Mouse (Mus musculus) hindbrain, embryonic 16.5 days (tissue): ENCODE data around the gene Tmem63b. TPM values are rescaled to one million over a fixed set of nuclear protein-coding genes. Genes with fewer than 3 reads are reported as not detected.

ENCODE experiments used
- ATAC-seq: fragments of 200-750 bp; cut with Nextera tagmentation; 2 replicates; pipeline ENCODE4 v1.8.0; 2017; ENCODE audit warnings: moderate TSS enrichment, moderate library complexity
- H3K27ac ChIP-seq: fragments of 300-500 bp; sonication (generic); 2 replicates; pipeline ENCODE4 v1.5.1; 2014; ENCODE audit warnings: low read depth, mild to moderate bottlenecking, control low read depth, low read length, moderate library complexity
- H3K27me3 ChIP-seq: fragments of 300-500 bp; sonication (generic); replicated peaks from 2 replicates; pipeline ENCODE4 v1.6.1; 2014; ENCODE audit warnings: low read length; ENCODE audit not compliant: control insufficient read depth, insufficient read depth
- H3K36me3 ChIP-seq: fragments of 300-500 bp; sonication (generic); 2 replicates; pipeline ENCODE4 v1.6.1; 2014; ENCODE audit warnings: mild to moderate bottlenecking, low read length, moderate library complexity, mixed read lengths; ENCODE audit not compliant: control insufficient read depth, insufficient read depth
- H3K4me1 ChIP-seq: fragments of 300-500 bp; sonication (generic); 2 replicates; pipeline ENCODE4 v1.6.1; 2014; ENCODE audit warnings: low read depth, low read length; ENCODE audit not compliant: control insufficient read depth, insufficient read depth
- H3K4me2 ChIP-seq: fragments of 300-500 bp; sonication (generic); 2 replicates; pipeline ENCODE4 v1.6.1; 2014; ENCODE audit warnings: mild to moderate bottlenecking, low read length, control low read depth, moderate library complexity
- H3K4me3 ChIP-seq: fragments of 300-500 bp; sonication (generic); 2 replicates; pipeline ENCODE4 v1.5.1; 2014; ENCODE audit warnings: mild to moderate bottlenecking, low read length, control low read depth, moderate library complexity
- H3K9ac ChIP-seq: fragments of 300-500 bp; sonication (generic); 2 replicates; pipeline ENCODE4 v1.6.1; 2014; ENCODE audit warnings: low read depth, mild to moderate bottlenecking, control low read depth, low read length, moderate library complexity
- H3K9me3 ChIP-seq: fragments of 300-500 bp; sonication (generic); 2 replicates; pipeline ENCODE4 v1.6.1; 2014; ENCODE audit warnings: mild to moderate bottlenecking, low read length, moderate library complexity; ENCODE audit not compliant: control insufficient read depth
- WGBS: fragments of 180-500 bp; shearing (Covaris S2); extraction: QIAGEN DNeasy Blood & Tissue Kit; methylation state at CpG from one replicate; pipeline ENCODE4 v1.1.7; 2014; 5-methylcytosine and 5-hydroxymethylcytosine counted together
- polyA plus RNA-seq: library from polyadenylated mRNA; unstranded; fragments of >200 nt; fragmentation: Nextera tagmentation; extraction: Ambion mirVana; gene quantifications from 2 replicates; pipeline ENCODE4 v1.2.1, GENCODE M21; 2015

Gene Tmem63b
- polyA plus RNA-seq, 1 experiment from 2014 or later = 148 TPM

DNA sequence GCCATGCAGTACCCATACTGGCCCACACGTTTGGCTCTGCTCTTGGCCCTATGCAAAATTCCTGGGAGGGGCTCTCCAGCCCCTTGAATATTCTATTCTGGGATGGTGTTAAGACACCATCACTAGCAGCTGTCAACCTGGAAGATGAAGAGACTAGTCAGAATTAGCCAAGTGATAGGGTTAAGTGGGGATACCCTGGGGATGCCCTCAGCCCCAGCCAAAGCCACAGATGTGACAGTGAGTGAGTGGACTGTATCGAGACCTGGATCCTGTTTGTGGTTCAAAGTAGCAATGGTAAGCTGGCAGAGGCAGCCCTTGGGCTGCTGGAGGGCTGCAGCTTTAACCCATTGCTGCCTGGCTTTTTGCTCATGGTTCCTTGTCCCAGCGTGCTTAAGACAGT is 23.1 kb upstream of the Tmem63b start:
- H3K4me1 ChIP-seq = no peaks in the 10 kb centered on the region
- no peak for ATAC-seq
- WGBS = 49% methylated on average over 3 of the region's 3 CpGs

DNA sequence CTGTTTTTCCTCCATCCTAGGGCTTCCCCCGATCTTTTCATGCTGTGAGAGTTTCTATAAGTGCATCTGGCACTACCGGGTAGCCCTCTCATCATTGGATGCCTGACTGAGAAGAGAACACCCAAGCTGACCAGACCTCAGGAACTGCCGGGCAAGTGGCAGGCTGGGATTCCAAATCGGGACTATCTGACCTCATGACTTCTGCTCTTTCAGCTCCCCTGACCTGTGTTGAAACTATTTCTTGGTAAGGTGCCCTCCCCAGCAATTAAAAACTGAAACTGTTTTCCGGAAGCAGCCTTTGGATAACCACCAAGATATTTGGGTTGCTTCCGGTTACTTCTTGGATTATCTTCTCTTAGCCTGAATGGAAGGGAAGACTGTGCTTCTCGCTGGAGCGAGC is 21.5 kb upstream of the Tmem63b start:
- no peaks in the 10 kb centered on the region for H3K36me3 ChIP-seq
- H3K4me1 ChIP-seq = no peaks in the 10 kb centered on the region
- H3K9me3 ChIP-seq = no peaks in the 10 kb centered on the region
- H3K4me3 ChIP-seq = no peak overlapping the region
- ATAC-seq = no peak
- H3K27ac ChIP-seq = no peak overlapping the region
- no peaks in the 10 kb centered on the region for H3K27me3 ChIP-seq
- no peak overlapping the region for H3K9ac ChIP-seq
- no peak overlapping the region for H3K4me2 ChIP-seq
- 84% methylated on average over 8 of the region's 8 CpGs for WGBS

More for the DNA sequence above, 23.1 kb upstream of the Tmem63b start:
- no peak overlapping the region for H3K4me2 ChIP-seq
- H3K27me3 ChIP-seq = no peaks in the 10 kb centered on the region
- no peaks in the 10 kb centered on the region for H3K9me3 ChIP-seq
- no peak overlapping the region for H3K4me3 ChIP-seq
- H3K36me3 ChIP-seq = no peaks in the 10 kb centered on the region
- no peak overlapping the region; the same call in 1 of the 2 replicates for H3K9ac ChIP-seq
- H3K27ac ChIP-seq = no peak overlapping the region

DNA sequence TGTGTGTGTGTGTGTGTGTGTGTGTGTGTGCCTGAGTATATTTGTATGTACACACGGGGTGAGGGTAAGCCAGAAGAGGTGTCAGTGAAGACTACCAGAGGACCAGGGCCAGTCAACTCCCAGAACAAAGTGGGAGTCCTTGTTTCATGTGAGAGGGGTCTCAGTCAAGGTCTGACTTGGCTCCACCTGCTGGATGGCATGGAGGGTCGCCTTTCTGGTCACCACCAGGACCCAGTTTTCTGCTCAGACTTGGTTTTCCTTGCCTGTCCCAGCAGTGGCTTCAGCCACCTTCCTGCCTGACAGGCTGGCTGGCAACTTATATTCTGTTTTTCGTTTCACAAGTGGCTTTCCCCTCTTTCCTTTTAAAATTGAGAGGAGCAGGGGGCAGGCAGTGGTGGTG is 20.7 kb upstream of the Tmem63b start:
- no peaks in the 10 kb centered on the region for H3K9me3 ChIP-seq
- H3K9ac ChIP-seq = no peak overlapping the region
- H3K27me3 ChIP-seq = no peaks in the 10 kb centered on the region
- H3K4me2 ChIP-seq = no peak overlapping the region
- H3K36me3 ChIP-seq = no peaks in the 10 kb centered on the region
- ATAC-seq = no peak
- no peak overlapping the region for H3K27ac ChIP-seq
- WGBS = 41% methylated on average over 3 of the region's 3 CpGs
- H3K4me1 ChIP-seq = no peaks in the 10 kb centered on the region
- no peak overlapping the region for H3K4me3 ChIP-seq

DNA sequence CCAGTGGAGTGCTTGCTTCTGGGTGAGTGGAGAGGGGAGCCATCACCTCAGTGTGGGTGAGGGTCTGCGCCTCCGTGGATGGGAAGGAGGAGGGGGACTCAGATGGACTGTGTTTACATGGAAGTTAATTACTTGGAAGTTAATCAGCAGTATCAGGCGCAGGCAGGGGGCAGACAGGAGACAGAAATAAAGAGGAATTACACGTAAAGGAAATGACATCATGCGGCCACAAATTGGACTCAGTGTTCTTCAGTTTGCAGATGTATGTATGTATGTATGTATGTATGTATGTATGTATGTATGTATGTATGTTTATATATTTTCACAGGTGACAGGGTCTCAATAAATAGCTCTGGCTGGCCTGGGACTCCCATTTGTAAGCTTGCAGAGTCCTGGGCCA is 20.1 kb upstream of the Tmem63b start:
- Histone ChIP-seq H3K9ac (no peak overlapping the region), H3K36me3 (no peaks in the 10 kb centered on the region), H3K4me1 (no peaks in the 10 kb centered on the region), H3K4me2 (no peak overlapping the region), H3K27ac (no peak overlapping the region), H3K4me3 (no peak overlapping the region), H3K27me3 (no peaks in the 10 kb centered on the region), H3K9me3 (no peaks in the 10 kb centered on the region)
- 70% methylated on average over 5 of the region's 5 CpGs for WGBS
- ATAC-seq = no peak

DNA sequence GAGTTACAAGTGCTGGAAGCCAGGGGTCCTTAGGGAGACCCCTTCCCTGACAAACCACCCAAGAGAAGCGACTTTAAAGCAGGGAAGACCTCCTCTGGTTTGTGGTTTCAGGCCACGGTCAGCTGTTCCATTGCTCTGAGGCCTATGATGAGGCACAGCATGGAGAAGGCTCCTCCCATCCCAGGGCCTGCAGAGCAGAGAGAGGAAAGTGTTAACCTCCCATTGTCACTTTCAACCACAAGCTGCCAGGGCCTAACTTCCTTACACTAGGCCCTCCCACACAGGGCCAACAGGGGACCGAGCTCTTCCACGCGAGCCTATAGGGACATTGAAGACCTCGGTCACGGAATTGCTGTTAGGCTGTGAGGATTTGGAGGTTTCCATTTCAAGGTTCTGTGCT is 16.5 kb upstream of the Tmem63b start:
- Histone ChIP-seq H3K27ac (no peak overlapping the region), H3K4me1 (no peaks in the 10 kb centered on the region), H3K4me3 (no peak overlapping the region), H3K36me3 (0 out of 2 replicates have a peak, but pooled peaks cover 3% of the 10 kb centered on the region), H3K9me3 (no peaks in the 10 kb centered on the region), H3K4me2 (no peak overlapping the region), H3K27me3 (no peaks in the 10 kb centered on the region), H3K9ac (no peak overlapping the region)
- 62% methylated on average over 7 of the region's 7 CpGs for WGBS
- ATAC-seq = no peak

DNA sequence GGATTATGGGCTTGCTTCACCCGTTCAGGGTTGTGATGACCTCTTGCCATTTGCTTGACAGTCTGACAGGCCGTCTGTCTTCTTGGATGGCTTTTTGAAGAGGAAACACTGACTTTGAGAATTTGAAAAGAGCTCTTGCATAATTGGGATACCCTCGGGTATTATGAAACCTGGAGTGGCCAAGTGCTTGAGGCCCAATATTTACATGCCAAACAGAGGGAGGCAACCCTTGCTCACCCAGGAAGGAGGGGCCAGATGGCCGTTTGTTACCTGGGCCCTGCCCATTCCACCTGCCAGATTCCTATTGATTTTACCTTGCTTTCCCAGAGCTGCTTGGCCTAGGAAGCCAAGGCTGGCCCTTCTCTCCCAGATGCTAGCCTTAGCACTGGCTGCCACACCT is 15.5 kb upstream of the Tmem63b start:
- H3K4me2 ChIP-seq = no peak overlapping the region
- H3K27me3 ChIP-seq = no peaks in the 10 kb centered on the region
- H3K27ac ChIP-seq = no peak overlapping the region
- no peaks in the 10 kb centered on the region for H3K4me1 ChIP-seq
- H3K9me3 ChIP-seq = no peaks in the 10 kb centered on the region
- no peak overlapping the region for H3K9ac ChIP-seq
- H3K4me3 ChIP-seq = no peak overlapping the region
- H3K36me3 ChIP-seq = 0 out of 2 replicates have a peak, but pooled peaks cover 3% of the 10 kb centered on the region
- no peak for ATAC-seq
- WGBS = 60% methylated on average over 4 of the region's 4 CpGs

DNA sequence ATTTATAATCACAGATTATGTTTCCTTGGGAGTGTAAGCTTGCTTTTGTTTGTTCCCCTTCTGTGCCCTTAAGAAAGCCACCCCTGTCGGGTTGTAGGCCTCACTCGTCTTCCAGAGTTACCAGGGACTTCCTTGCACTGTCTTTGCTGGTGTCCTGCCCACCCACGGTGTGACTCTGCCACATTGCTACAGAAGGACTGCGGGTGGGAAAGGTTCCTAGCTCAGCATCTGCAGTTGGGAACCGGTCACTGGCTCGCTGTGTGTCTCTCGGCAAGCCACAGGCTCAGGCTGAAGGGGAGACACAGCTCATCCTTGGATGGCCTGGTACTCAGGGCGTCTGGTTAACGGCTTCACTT is 14.5 kb upstream of the Tmem63b start:
- WGBS = 73% methylated on average over 9 of the region's 9 CpGs
- Histone ChIP-seq H3K27me3 (no peaks in the 10 kb centered on the region), H3K4me3 (no peak overlapping the region), H3K4me1 (no peaks in the 10 kb centered on the region), H3K9ac (no peak overlapping the region), H3K9me3 (no peaks in the 10 kb centered on the region), H3K36me3 (0 out of 2 replicates have a peak, but pooled peaks cover 3% of the 10 kb centered on the region), H3K27ac (no peak overlapping the region), H3K4me2 (no peak overlapping the region)
- ATAC-seq = no peak

DNA sequence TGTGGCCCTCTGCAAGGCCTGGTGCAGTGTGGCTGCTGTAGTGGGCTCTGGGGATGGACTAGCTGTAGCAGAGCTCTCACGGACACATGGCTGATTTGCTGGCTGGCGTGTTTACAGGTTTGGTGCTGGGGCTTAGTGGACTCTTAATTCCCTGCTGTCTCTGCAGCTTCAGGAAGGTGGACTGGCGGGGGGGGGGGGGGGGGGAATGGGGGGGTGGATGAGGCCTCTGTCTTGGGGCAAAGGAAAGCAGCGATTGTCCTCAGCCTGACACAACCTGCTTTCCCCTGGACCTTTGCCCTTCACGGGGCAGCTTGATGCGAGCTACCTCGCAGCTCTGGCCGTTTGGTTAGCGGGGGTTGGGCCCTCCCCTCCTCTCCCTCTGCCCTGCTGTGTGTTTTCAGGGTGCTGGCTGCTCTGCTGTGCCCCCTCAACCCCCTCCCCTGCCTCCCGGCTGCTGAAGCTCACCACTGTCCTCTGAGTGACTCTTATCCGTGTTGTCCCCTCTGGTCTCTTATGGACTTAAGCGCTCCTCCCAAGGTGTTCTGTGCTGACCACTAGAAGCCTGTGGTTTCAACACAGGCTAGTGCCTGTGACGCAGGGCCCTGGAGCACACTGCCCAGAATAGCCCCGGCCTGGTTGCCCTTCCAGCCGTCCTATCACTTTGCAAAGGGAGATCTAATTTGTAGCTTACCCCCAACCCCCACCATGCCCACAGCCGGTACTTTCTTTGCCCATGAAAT is 14.0 kb upstream of the Tmem63b start:
- Histone ChIP-seq H3K27me3 (no peaks in the 10 kb centered on the region), H3K4me2 (no peak overlapping the region), H3K36me3 (0 out of 2 replicates have a peak, but pooled peaks cover 3% of the 10 kb centered on the region), H3K9ac (no peak overlapping the region), H3K27ac (no peak overlapping the region), H3K9me3 (no peaks in the 10 kb centered on the region), H3K4me1 (no peaks in the 10 kb centered on the region), H3K4me3 (no peak overlapping the region)
- 58% methylated on average over 9 of the region's 16 CpGs for WGBS
- no peak for ATAC-seq

DNA sequence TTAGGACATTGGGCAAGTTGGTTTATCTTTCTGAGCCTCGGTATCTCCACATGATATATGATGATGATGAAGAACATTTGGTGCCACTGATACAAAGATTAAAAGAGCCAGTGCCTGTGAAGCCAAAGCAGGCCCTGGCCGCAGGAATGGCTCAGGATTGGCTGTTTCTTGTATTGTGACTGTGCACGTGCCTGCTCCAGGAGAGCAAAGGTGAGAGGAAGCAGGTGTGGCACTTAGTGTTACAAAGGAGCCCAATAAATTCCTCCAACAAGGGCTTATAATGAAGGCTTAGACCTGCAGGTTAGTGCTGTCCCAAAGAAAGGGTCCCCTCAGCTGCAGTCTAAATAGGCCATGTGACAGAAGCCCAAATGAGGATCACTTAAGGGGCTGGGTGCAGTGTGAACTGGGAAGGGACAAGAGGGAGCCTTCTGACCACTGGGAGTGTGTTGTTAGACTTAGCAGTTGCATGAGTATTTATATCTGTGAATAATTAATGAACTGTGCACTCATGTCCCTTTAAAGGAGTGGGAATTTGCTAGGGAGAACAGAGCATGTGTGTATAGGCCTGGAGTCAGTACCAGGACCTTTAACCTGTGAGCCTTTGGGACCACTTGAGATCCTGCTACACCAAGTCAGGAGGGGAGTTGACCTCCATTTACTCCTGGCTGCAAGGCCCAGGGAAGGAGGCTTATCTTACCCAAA is 12.5 kb upstream of the Tmem63b start:
- no peaks in the 10 kb centered on the region for H3K9me3 ChIP-seq
- H3K4me1 ChIP-seq = no peaks in the 10 kb centered on the region
- no peak overlapping the region for H3K9ac ChIP-seq
- no peaks in the 10 kb centered on the region for H3K27me3 ChIP-seq
- H3K27ac ChIP-seq = no peak overlapping the region
- no peak overlapping the region for H3K4me2 ChIP-seq
- no peak for ATAC-seq
- 90% methylated on average over 3 of the region's 3 CpGs for WGBS
- no peak overlapping the region for H3K4me3 ChIP-seq
- 0 out of 2 replicates have a peak, but pooled peaks cover 3% of the 10 kb centered on the region for H3K36me3 ChIP-seq
